Mouse (Mus musculus): ENCODE measurements around the gene Defb28.

Gene Defb28

GRCm38 (mm10) chr2:152569881-152570280 lies 51.8 kb downstream of the Defb28 start:
- no peak for DNase-seq

GRCm38 (mm10) chr2:152570313-152570712 lies 52.3 kb downstream of the Defb28 start:
- peak; percentile 46 for DNase-seq
